Mouse (Mus musculus) neural tube, embryonic 13.5 days (tissue): ENCODE data around the gene Szrd1. TPM values are rescaled to one million over a fixed set of nuclear protein-coding genes. Genes with fewer than 3 reads are reported as not detected.

Experiments
- ATAC-seq: fragments of 200-750 bp; cut with Nextera tagmentation; 2 replicates; pipeline ENCODE4 v1.8.0; 2017; ENCODE audit warnings: low read depth, mild to moderate bottlenecking, moderate TSS enrichment, moderate library complexity
- H3K27ac ChIP-seq: fragments of 300-500 bp; sonication (generic); replicated peaks from 2 replicates; pipeline ENCODE4 v1.5.1; 2015; ENCODE audit warnings: moderate library complexity, mild to moderate bottlenecking, inconsistent platforms
- H3K27me3 ChIP-seq: fragments of 300-500 bp; sonication (generic); 2 replicates; pipeline ENCODE4 v1.6.1; 2015; ENCODE audit warnings: mild to moderate bottlenecking, inconsistent platforms
- H3K36me3 ChIP-seq: fragments of 300-500 bp; sonication (generic); 2 replicates; pipeline ENCODE4 v1.6.1; 2015; ENCODE audit warnings: mild to moderate bottlenecking, inconsistent platforms
- H3K4me1 ChIP-seq: fragments of 300-500 bp; sonication (generic); replicated peaks from 2 replicates; pipeline ENCODE4 v1.6.1; 2015; ENCODE audit warnings: inconsistent platforms
- H3K4me2 ChIP-seq: fragments of 300-500 bp; sonication (generic); 2 replicates; pipeline ENCODE4 v1.6.1; 2015; ENCODE audit warnings: inconsistent platforms, mild to moderate bottlenecking, moderate library complexity
- H3K4me3 ChIP-seq: fragments of 300-500 bp; sonication (generic); 2 replicates; pipeline ENCODE4 v1.5.1; 2015; ENCODE audit warnings: mild to moderate bottlenecking, inconsistent platforms
- H3K9ac ChIP-seq: fragments of 300-500 bp; sonication (generic); 2 replicates; pipeline ENCODE4 v1.6.1; 2015; ENCODE audit warnings: moderate library complexity, mild to moderate bottlenecking, inconsistent platforms
- H3K9me3 ChIP-seq: fragments of 300-500 bp; sonication (generic); 2 replicates; pipeline ENCODE4 v1.6.1; 2016; ENCODE audit warnings: inconsistent platforms
- WGBS: fragments of 180-500 bp; shearing (Covaris S2); methylation state at CpG from one replicate; pipeline ENCODE4 v1.1.7; 2015; 5-methylcytosine and 5-hydroxymethylcytosine counted together
- polyA plus RNA-seq: library from polyadenylated mRNA; unstranded; fragments of >200 nt; fragmentation: Nextera tagmentation; extraction: Ambion mirVana; gene quantifications from 2 replicates; pipeline ENCODE4 v1.2.1, GENCODE M21; 2015

The Szrd1 gene
- polyA plus RNA-seq: 23.4 and 27.2 TPM in 2 replicates

- no peaks in the 10 kb centered on the region for H3K9me3 ChIP-seq
- no peaks in the 10 kb centered on the region for H3K27me3 ChIP-seq
- peaks cover 48% of the 10 kb centered on the region for H3K4me1 ChIP-seq
- ATAC-seq: peak; percentile 95
- H3K36me3 ChIP-seq: no peaks in the 10 kb centered on the region
- H3K4me2 ChIP-seq: peak within 1 kb of the TSS; percentile 72
- peak within 1 kb of the TSS; percentile 97 for H3K27ac ChIP-seq
- 1% methylated on average over 63 of the region's 63 CpGs for WGBS
- peak within 1 kb of the TSS; percentile 92 for H3K4me3 ChIP-seq
- peak within 1 kb of the TSS; percentile 89 for H3K9ac ChIP-seq
Observed at GRCm38 (mm10) chr4:141139116-141139970, at the start of gene Szrd1. Gene Szrd1 (minus strand): TSS chr4:141139775.

GRCm38 (mm10) chr4:141186923-141187836 lies 47.6 kb upstream of the Szrd1 start:
- ATAC-seq: no peak
- Histone ChIP-seq H3K9me3 (no peaks in the 10 kb centered on the region), H3K27me3 (no peaks in the 10 kb centered on the region), H3K4me3 (no peak overlapping the region), H3K4me2 (no peak overlapping the region), H3K9ac (no peak overlapping the region), H3K36me3 (peaks cover 38% of the 10 kb centered on the region), H3K27ac (peak overlapping the region; percentile 68), H3K4me1 (peaks cover 25% of the 10 kb centered on the region)
- WGBS: 75% methylated on average over 9 of the region's 9 CpGs

- no peak overlapping the region for H3K4me3 ChIP-seq
- no peak overlapping the region for H3K9ac ChIP-seq
- H3K9me3 ChIP-seq: no peaks in the 10 kb centered on the region
- no peak for ATAC-seq
- WGBS: 91% methylated on average over 4 of the region's 4 CpGs
- peaks cover 27% of the 10 kb centered on the region for H3K4me1 ChIP-seq
- H3K27me3 ChIP-seq: no peaks in the 10 kb centered on the region
- H3K27ac ChIP-seq: no peak overlapping the region
- peaks cover 42% of the 10 kb centered on the region for H3K36me3 ChIP-seq
- no peak overlapping the region for H3K4me2 ChIP-seq
Observed at GRCm38 (mm10) chr4:141184426-141184825, 44.9 kb upstream of the Szrd1 start.

- ATAC-seq: no peak
- 93% methylated on average over 2 of the region's 2 CpGs for WGBS
- no peak overlapping the region for H3K27ac ChIP-seq
- H3K36me3 ChIP-seq: peaks cover 42% of the 10 kb centered on the region
- H3K9me3 ChIP-seq: no peaks in the 10 kb centered on the region
- H3K9ac ChIP-seq: no peak overlapping the region
- no peak overlapping the region for H3K4me3 ChIP-seq
- H3K4me1 ChIP-seq: peaks cover 32% of the 10 kb centered on the region
- no peaks in the 10 kb centered on the region for H3K27me3 ChIP-seq
- no peak overlapping the region for H3K4me2 ChIP-seq
Observed at GRCm38 (mm10) chr4:141183932-141184331, 44.4 kb upstream of the Szrd1 start.

GRCm38 (mm10) chr4:141181981-141182380 lies 42.4 kb upstream of the Szrd1 start:
- Histone ChIP-seq H3K4me2 (no peak overlapping the region), H3K9ac (no peak overlapping the region), H3K27ac (no peak overlapping the region), H3K4me1 (peaks cover 31% of the 10 kb centered on the region), H3K4me3 (no peak overlapping the region), H3K9me3 (no peaks in the 10 kb centered on the region), H3K36me3 (peaks cover 51% of the 10 kb centered on the region), H3K27me3 (no peaks in the 10 kb centered on the region)
- WGBS: 93% methylated on average over 6 of the region's 6 CpGs
- ATAC-seq: no peak

- peaks cover 20% of the 10 kb centered on the region for H3K4me1 ChIP-seq
- no peak overlapping the region for H3K9ac ChIP-seq
- no peak for ATAC-seq
- H3K36me3 ChIP-seq: peaks cover 63% of the 10 kb centered on the region
- H3K4me3 ChIP-seq: no peak overlapping the region
- H3K27ac ChIP-seq: no peak overlapping the region
- no peaks in the 10 kb centered on the region for H3K27me3 ChIP-seq
- H3K9me3 ChIP-seq: no peaks in the 10 kb centered on the region
- WGBS: 88% methylated on average over 8 of the region's 8 CpGs
- no peak overlapping the region for H3K4me2 ChIP-seq
Observed at GRCm38 (mm10) chr4:141180831-141181230, 41.3 kb upstream of the Szrd1 start.

- ATAC-seq: no peak
- Histone ChIP-seq H3K27me3 (no peaks in the 10 kb centered on the region), H3K9me3 (no peaks in the 10 kb centered on the region), H3K36me3 (peaks cover 67% of the 10 kb centered on the region), H3K4me3 (no peak overlapping the region), H3K4me1 (peaks cover 17% of the 10 kb centered on the region), H3K9ac (0 out of 2 replicates have a peak overlapping the region, but pooled peaks have one; percentile 6), H3K27ac (no peak overlapping the region), H3K4me2 (no peak overlapping the region)
- 52% methylated on average over 4 of the region's 4 CpGs for WGBS
Observed at GRCm38 (mm10) chr4:141178500-141178899, 38.9 kb upstream of the Szrd1 start.

- no peak overlapping the region for H3K9ac ChIP-seq
- WGBS: 86% methylated on average over 10 of the region's 10 CpGs
- H3K9me3 ChIP-seq: no peaks in the 10 kb centered on the region
- no peak overlapping the region for H3K27ac ChIP-seq
- H3K36me3 ChIP-seq: peaks cover 68% of the 10 kb centered on the region
- ATAC-seq: no peak
- H3K27me3 ChIP-seq: no peaks in the 10 kb centered on the region
- no peak overlapping the region for H3K4me3 ChIP-seq
- H3K4me2 ChIP-seq: no peak overlapping the region
- H3K4me1 ChIP-seq: peaks cover 17% of the 10 kb centered on the region
Observed at GRCm38 (mm10) chr4:141176328-141176838, 36.8 kb upstream of the Szrd1 start.

- no peak for ATAC-seq
Observed at GRCm38 (mm10) chr4:141175783-141176182, 36.2 kb upstream of the Szrd1 start.

GRCm38 (mm10) chr4:141172121-141172520 lies 32.5 kb upstream of the Szrd1 start:
- no peak for ATAC-seq
- H3K4me3 ChIP-seq: no peak overlapping the region
- peaks cover 78% of the 10 kb centered on the region for H3K36me3 ChIP-seq
- no peak overlapping the region for H3K4me2 ChIP-seq
- peaks cover 3% of the 10 kb centered on the region; the same call in 1 of the 2 replicates for H3K4me1 ChIP-seq
- H3K9me3 ChIP-seq: no peaks in the 10 kb centered on the region
- no peaks in the 10 kb centered on the region for H3K27me3 ChIP-seq
- H3K9ac ChIP-seq: no peak overlapping the region
- H3K27ac ChIP-seq: 0 out of 2 replicates have a peak overlapping the region, but pooled peaks have one; percentile 5
- WGBS: 87% methylated on average over 8 of the region's 8 CpGs

More at GRCm38 (mm10) chr4:141175783-141176182, 36.2 kb upstream of the Szrd1 start:
- no peak overlapping the region for H3K9ac ChIP-seq
- no peak overlapping the region for H3K27ac ChIP-seq
- peaks cover 17% of the 10 kb centered on the region for H3K4me1 ChIP-seq
- no peaks in the 10 kb centered on the region for H3K9me3 ChIP-seq
- H3K4me2 ChIP-seq: no peak overlapping the region
- WGBS: 78% methylated on average over 5 of the region's 5 CpGs
- no peaks in the 10 kb centered on the region for H3K27me3 ChIP-seq
- peaks cover 68% of the 10 kb centered on the region for H3K36me3 ChIP-seq
- H3K4me3 ChIP-seq: no peak overlapping the region

- 95% methylated on average over 3 of the region's 3 CpGs for WGBS
- no peaks in the 10 kb centered on the region for H3K4me1 ChIP-seq
- H3K27ac ChIP-seq: no peak overlapping the region
- peaks cover 37% of the 10 kb centered on the region for H3K36me3 ChIP-seq
- no peaks in the 10 kb centered on the region for H3K27me3 ChIP-seq
- no peaks in the 10 kb centered on the region for H3K9me3 ChIP-seq
- no peak for ATAC-seq
- H3K9ac ChIP-seq: no peak overlapping the region
- H3K4me3 ChIP-seq: no peak overlapping the region
- no peak overlapping the region for H3K4me2 ChIP-seq
Observed at GRCm38 (mm10) chr4:141167156-141167555, 27.6 kb upstream of the Szrd1 start.
